Mouse (Mus musculus) ES-Bruce4 (cell line): ENCODE results near the gene Mrpl34. TPM values are rescaled to one million over a fixed set of nuclear protein-coding genes. Genes with fewer than 3 reads are reported as not detected.

ENCODE experiments used
- H3K27ac ChIP-seq: 2 replicates; pipeline ENCODE4 v1.5.1; 2012; ENCODE audit warnings: low read length, inconsistent platforms; ENCODE audit not compliant: insufficient read depth
- H3K27me3 ChIP-seq: 2 replicates; pipeline ENCODE4 v1.6.1; 2012; ENCODE audit warnings: mild to moderate bottlenecking, low read length, inconsistent platforms; ENCODE audit not compliant: control insufficient read depth, poor library complexity, insufficient read depth, severe bottlenecking
- H3K36me3 ChIP-seq: 2 replicates; pipeline ENCODE4 v1.6.1; 2012; ENCODE audit warnings: inconsistent platforms, mild to moderate bottlenecking, low read length, moderate library complexity; ENCODE audit not compliant: control insufficient read depth, poor library complexity, insufficient read depth, severe bottlenecking
- H3K4me1 ChIP-seq: one replicate; pipeline ENCODE4 v1.8.1; 2011; ENCODE audit warnings: low read length; ENCODE audit not compliant: control insufficient read depth, insufficient read depth
- H3K4me3 ChIP-seq: 2 replicates; pipeline ENCODE4 v1.5.1; 2011; ENCODE audit warnings: low read depth, mild to moderate bottlenecking, low read length
- H3K9ac ChIP-seq: 2 replicates; pipeline ENCODE4 v1.6.1; 2012; ENCODE audit warnings: low read depth, mild to moderate bottlenecking, inconsistent platforms; ENCODE audit not compliant: poor library complexity, severe bottlenecking
- H3K9me3 ChIP-seq: replicated peaks from 2 replicates; pipeline ENCODE4 v1.6.1; 2012; ENCODE audit warnings: mild to moderate bottlenecking, low read length, inconsistent platforms; ENCODE audit not compliant: control insufficient read depth, poor library complexity, insufficient read depth, severe bottlenecking
- CTCF ChIP-seq: IDR thresholded peaks from one replicate; pipeline ENCODE4 v1.8.1; 2011; ENCODE audit warnings: low read depth, low read length
- EP300 ChIP-seq: IDR thresholded peaks from 2 replicates; pipeline ENCODE4 v1.6.1; 2011; ENCODE audit warnings: low read depth, low read length; ENCODE audit not compliant: insufficient read depth
- POLR2A ChIP-seq: IDR thresholded peaks from one replicate; pipeline ENCODE4 v1.8.1; 2011; ENCODE audit warnings: low read length; ENCODE audit not compliant: insufficient read depth
- polyA plus RNA-seq: library from polyadenylated mRNA; stranded (reverse); fragments of >200 nt; gene quantifications from 2 replicates; pipeline ENCODE4 v1.2.4, GENCODE M21; 2011; ENCODE audit warnings: low read depth; ENCODE audit not compliant: missing spikeins, insufficient read depth, insufficient read length

Gene Mrpl34
- polyA plus RNA-seq, 1 experiment, result 77.0 TPM

DNA sequence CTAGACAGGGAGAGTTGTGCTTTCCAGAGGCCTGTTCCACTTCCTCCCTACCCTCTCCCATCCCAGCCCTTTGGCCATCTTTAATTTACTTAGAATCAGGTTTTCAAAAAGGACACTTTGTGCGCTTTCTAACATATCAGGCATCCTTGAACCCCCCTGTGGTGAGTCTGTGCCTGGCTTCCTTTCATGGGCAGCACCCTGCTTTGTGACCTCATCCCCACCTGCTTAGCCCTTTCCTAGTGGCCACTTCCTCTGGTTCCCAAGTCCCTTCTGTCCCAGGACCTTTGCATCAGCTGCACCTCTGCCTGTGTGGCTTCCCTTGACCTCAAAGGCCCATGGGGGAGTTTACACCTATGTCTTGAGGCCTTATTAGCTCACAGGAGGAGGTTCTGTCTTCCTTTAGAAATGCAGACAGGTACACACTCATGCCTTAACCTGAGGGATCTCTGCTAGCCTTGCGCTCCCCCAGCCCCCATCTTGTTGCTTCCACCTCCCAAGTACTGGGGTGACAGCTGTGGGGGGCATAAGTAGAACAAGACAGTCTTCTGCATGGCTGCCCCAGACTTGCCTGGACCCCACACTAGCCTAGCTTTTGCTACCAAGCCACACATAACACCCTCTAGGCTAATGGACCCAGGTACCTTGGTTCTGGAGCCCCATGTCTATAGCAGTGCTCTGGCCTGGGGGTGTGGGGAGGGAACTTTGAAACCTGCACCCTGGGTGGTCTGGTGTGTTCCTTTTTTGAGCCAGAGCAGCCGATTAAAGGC is 5.6 kb downstream of the Mrpl34 start:
- H3K9ac ChIP-seq, result peak overlapping the region; percentile 88
- no peaks in the 10 kb centered on the region for H3K9me3 ChIP-seq
- TF ChIP-seq EP300 (no peak), POLR2A (no peak), CTCF (no peak)
- peak overlapping the region; percentile 79; the same call in 1 of the 2 replicates for H3K4me3 ChIP-seq
- H3K36me3 ChIP-seq, result peaks cover 10% of the 10 kb centered on the region
- H3K27me3 ChIP-seq, result no peaks in the 10 kb centered on the region
- peaks cover 2% of the 10 kb centered on the region for H3K4me1 ChIP-seq
- no peak overlapping the region for H3K27ac ChIP-seq

DNA sequence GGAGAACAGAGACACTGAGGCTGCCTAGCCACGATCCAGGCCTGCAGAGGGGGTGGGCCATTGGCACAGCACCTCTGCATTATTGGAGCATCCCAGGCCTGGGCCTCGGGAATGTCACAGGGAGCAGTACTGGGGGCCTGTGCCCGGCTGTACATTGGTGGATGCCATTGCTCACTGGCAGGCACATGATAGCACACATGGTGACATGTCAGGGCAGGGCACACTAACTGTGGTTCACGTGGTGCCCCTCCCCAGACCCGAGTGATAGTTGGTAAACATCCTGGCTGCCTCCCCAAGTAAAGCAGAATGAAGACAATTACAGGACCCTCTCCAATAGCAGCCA is 6.1 kb downstream of the Mrpl34 start:
- peaks cover 10% of the 10 kb centered on the region for H3K36me3 ChIP-seq
- H3K4me1 ChIP-seq, result peaks cover 2% of the 10 kb centered on the region
- H3K4me3 ChIP-seq, result no peak overlapping the region
- H3K27ac ChIP-seq, result no peak overlapping the region
- H3K27me3 ChIP-seq, result no peaks in the 10 kb centered on the region
- no peak overlapping the region for H3K9ac ChIP-seq
- TF ChIP-seq EP300 (no peak), CTCF (no peak)
- no peaks in the 10 kb centered on the region for H3K9me3 ChIP-seq

DNA sequence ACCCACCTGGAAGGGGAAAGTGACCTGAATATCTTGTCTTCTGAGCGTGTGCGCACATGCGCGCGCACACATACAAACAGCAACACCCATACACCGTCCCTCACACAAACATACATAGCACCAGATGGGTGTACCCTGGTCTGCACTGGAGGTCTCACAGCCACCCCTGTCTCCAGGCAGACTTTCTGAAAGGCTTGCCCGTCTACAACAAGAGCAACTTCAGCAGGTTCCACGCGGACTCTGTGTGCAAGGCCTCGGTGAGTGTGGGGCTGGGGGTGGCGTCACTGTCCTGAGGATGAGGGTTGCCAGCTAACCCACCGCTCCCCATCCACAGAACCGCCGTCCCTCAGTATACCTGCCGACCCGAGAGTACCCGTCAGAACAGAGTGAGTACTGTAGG is 7.1 kb downstream of the Mrpl34 start:
- no peak overlapping the region for H3K9ac ChIP-seq
- no peaks in the 10 kb centered on the region for H3K9me3 ChIP-seq
- TF ChIP-seq EP300 (no peak), CTCF (no peak), POLR2A (no peak)
- no peak overlapping the region for H3K4me3 ChIP-seq
- peaks cover 7% of the 10 kb centered on the region for H3K36me3 ChIP-seq
- H3K27me3 ChIP-seq, result no peaks in the 10 kb centered on the region
- H3K27ac ChIP-seq, result no peak overlapping the region
- H3K4me1 ChIP-seq, result peaks cover 2% of the 10 kb centered on the region

DNA sequence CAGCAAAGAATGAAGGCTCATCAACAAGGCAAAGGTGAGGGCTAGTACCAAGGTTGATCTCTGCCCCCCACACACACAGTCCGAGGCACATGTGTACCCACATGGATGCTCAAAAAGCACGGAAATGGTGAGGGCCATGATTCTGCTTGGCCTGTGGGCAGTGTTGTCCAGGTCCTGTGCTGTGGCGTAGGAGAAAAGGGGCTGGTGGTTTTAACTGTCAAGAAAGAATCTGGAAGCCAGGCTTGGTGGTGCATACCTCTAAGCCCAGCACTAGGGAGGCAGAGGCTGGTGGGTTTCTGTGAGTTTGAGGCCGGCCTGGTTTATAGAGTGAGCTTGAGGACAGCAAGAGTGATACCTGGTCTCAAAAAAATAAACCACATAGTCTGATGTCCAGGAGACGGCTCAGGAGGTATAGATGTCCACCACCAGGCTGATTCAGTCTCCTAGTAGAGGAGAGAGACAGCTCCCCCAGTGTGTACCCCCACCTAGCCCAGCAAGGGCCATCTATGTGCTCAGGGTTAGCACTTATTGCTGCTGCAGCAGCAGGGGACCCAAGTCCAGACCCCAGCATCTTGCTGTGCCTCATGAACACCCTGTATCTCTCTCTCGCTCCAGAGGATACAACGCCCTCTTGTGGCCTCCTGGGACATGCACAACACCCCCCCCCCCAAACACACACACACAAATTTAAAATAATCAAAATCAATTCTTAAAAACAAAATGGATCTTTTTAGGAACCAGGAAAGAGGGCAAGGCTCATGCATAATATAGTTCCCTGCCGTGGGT is 8.0 kb downstream of the Mrpl34 start:
- Histone ChIP-seq H3K9me3 (no peaks in the 10 kb centered on the region), H3K27ac (no peak overlapping the region), H3K9ac (no peak overlapping the region), H3K4me3 (no peak overlapping the region), H3K36me3 (peaks cover 7% of the 10 kb centered on the region), H3K4me1 (peaks cover 2% of the 10 kb centered on the region), H3K27me3 (no peaks in the 10 kb centered on the region)
- TF ChIP-seq POLR2A (no peak), CTCF (peak; percentile 58), EP300 (no peak)

DNA sequence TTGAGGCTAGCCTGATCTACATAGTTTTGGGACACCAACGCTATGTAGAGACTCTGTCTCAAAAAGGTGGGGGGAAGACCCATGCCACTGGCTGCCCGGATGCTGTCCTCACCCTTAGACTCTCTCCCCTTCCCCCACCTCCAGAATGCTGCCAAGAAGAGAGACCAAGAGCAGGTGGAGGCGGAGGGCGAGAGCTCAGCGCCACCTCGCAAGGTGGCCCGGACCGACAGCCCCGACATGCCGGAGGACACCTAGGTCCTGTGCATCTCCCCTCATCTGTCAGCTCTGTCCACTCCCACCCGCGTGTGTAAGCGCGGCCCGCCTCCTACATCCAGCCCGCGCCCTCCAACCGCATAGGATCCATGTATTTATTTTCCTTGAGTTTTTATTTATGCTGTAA is 9.6 kb downstream of the Mrpl34 start:
- no peak overlapping the region for H3K9ac ChIP-seq
- H3K27ac ChIP-seq, result no peak overlapping the region
- no peaks in the 10 kb centered on the region for H3K27me3 ChIP-seq
- TF ChIP-seq CTCF (no peak), POLR2A (no peak), EP300 (no peak)
- no peak overlapping the region for H3K4me3 ChIP-seq
- H3K9me3 ChIP-seq, result no peaks in the 10 kb centered on the region
- peaks cover 2% of the 10 kb centered on the region for H3K4me1 ChIP-seq
- peaks cover 7% of the 10 kb centered on the region for H3K36me3 ChIP-seq
